Mouse (Mus musculus): Measurements from ENCODE around the gene Slc25a12. TPM values are rescaled to one million over a fixed set of nuclear protein-coding genes. Genes with fewer than 3 reads are reported as not detected.

The Slc25a12 gene
- total RNA-seq, 4 experiments from 2014 or later = 229 to 285 (median 258) TPM

- no peak for DNase-seq (ENCODE audit: low spot score)
Observed at GRCm38 (mm10) chr2:71250841-71251240, 116.7 kb downstream of the Slc25a12 start.

- no peak for DNase-seq (ENCODE audit: low spot score)
Observed at GRCm38 (mm10) chr2:71248071-71248470, 119.5 kb downstream of the Slc25a12 start.

- no peak for DNase-seq (ENCODE audit: low spot score)
Observed at GRCm38 (mm10) chr2:71246096-71246495, 121.5 kb downstream of the Slc25a12 start.

- DNase-seq (ENCODE audit: low spot score) = no peak
Observed at GRCm38 (mm10) chr2:71245416-71245815, 122.1 kb downstream of the Slc25a12 start.

- DNase-seq (ENCODE audit: low spot score) = no peak
Observed at GRCm38 (mm10) chr2:71244807-71245206, 122.7 kb downstream of the Slc25a12 start.

- DNase-seq (ENCODE audit: low spot score) = no peak
Observed at GRCm38 (mm10) chr2:71243058-71243672, 124.4 kb downstream of the Slc25a12 start.

GRCm38 (mm10) chr2:71242180-71242579 is 125.4 kb downstream of the Slc25a12 start:
- no peak for DNase-seq (ENCODE audit: low spot score)

- no peak for DNase-seq (ENCODE audit: low spot score)
Observed at GRCm38 (mm10) chr2:71241505-71241904, 126.0 kb downstream of the Slc25a12 start.

GRCm38 (mm10) chr2:71236009-71236408 is 131.5 kb downstream of the Slc25a12 start:
- no peak for DNase-seq (ENCODE audit: low spot score)

- no peak for DNase-seq (ENCODE audit: low spot score)
Observed at GRCm38 (mm10) chr2:71235420-71235819, 132.1 kb downstream of the Slc25a12 start.

GRCm38 (mm10) chr2:71232976-71233375 is 134.6 kb downstream of the Slc25a12 start:
- no peak for DNase-seq (ENCODE audit: low spot score)

- DNase-seq (ENCODE audit: low spot score) = no peak
Observed at GRCm38 (mm10) chr2:71231951-71232350, 135.6 kb downstream of the Slc25a12 start.

GRCm38 (mm10) chr2:71229603-71230002 is 137.9 kb downstream of the Slc25a12 start:
- no peak for DNase-seq (ENCODE audit: low spot score)

- no peak for DNase-seq (ENCODE audit: low spot score)
Observed at GRCm38 (mm10) chr2:71227398-71227797, 140.2 kb downstream of the Slc25a12 start.

Other genes starting within 250 kb of the Slc25a12 start
- 1 to 10 TPM; 1.4 to 3.9 (median 1.6) TPM for gene Cybrd1, start 249.8 kb downstream of the Slc25a12 start, total RNA-seq (2022)
- gene Dync1i2, start 156.0 kb downstream of the Slc25a12 start, total RNA-seq (2022) = 10 to 100 TPM; 53.5 to 61.3 (median 59.5) TPM
- 10 to 100 TPM; 24.9 to 30.8 (median 28.0) TPM for gene Hat1, start 21.2 kb upstream of the Slc25a12 start, total RNA-seq (2022)
- gene Metap1d, start 85.5 kb upstream of the Slc25a12 start, total RNA-seq (2022) = 10 to 100 TPM; 38.4 to 44.4 (median 40.9) TPM
- under 1 TPM; 0.20 to 0.78 (median 0.56) TPM for gene Dlx1, start 160.4 kb upstream of the Slc25a12 start, total RNA-seq (2022)
- gene Dlx2, start 179.0 kb upstream of the Slc25a12 start, total RNA-seq (2022) = not detected